In genomic region chr6:47943021-47943691, GRCm38 (mm10) we compare ENCODE assay signal across 8 mouse cellular contexts. TPM values are rescaled to one million over a fixed set of nuclear protein-coding genes. Genes with fewer than 3 reads are reported as not detected.
DNase-seq lines count a peak whose midpoint lies in the region; ATAC-seq and TF ChIP-seq lines count a peak whose summit lies in the region.

No protein-coding gene starts in this region.

- peaks cover 10% of the 10 kb centered on the region; the same call in 1 of the 2 replicates for H3K27me3 ChIP-seq in G1E (ENCODE audit: insufficient read depth, low read length)
- H3K27me3 ChIP-seq in forebrain, postnatal 0 days (ENCODE audit: insufficient read depth, low read length): no peaks in the 10 kb centered on the region; the same call in 1 of the 2 replicates

- peaks cover 12% of the 10 kb centered on the region for H3K9me3 ChIP-seq in G1E (replicated peaks)
- H3K9me3 ChIP-seq in forebrain, postnatal 0 days (ENCODE audit: low read length): no peaks in the 10 kb centered on the region

- WGBS in forebrain, postnatal 0 days: 13% methylated on average over 63 of the region's 64 CpGs

- H3K4me1 ChIP-seq in G1E (ENCODE audit: insufficient read depth, low read depth, low read length): no peaks in the 10 kb centered on the region
- H3K4me1 ChIP-seq in forebrain, postnatal 0 days (ENCODE audit: insufficient read depth): no peaks in the 10 kb centered on the region

- ATAC-seq in G1E (ENCODE audit: extremely low read depth, insufficient number of reproducible peaks, low FRiP score, poor library complexity, severe bottlenecking): no peak
- ATAC-seq in forebrain, postnatal 0 days: peak; percentile 85
- peak; percentile 73 to 92 for ATAC-seq in hematopoietic stem cell, adult 5-6 weeks (replicated peaks in 1 of 2; ENCODE audit: insufficient read depth in 1 of 2, low FRiP score in 2 of 2, low TSS enrichment in 1 of 2, low read depth in 1 of 2, poor library complexity in 2 of 2, severe bottlenecking in 2 of 2)

- H3K4me2 ChIP-seq in forebrain, postnatal 0 days (ENCODE audit: low read depth): peak overlapping the region; percentile 68

- H3K36me3 ChIP-seq in G1E (replicated peaks): no peaks in the 10 kb centered on the region
- H3K36me3 ChIP-seq in forebrain, postnatal 0 days (ENCODE audit: insufficient read depth): no peaks in the 10 kb centered on the region

- 0 out of 2 replicates have a peak overlapping the region, but pooled peaks have one; percentile 1 for H3K4me3 ChIP-seq in G1E (ENCODE audit: low read depth, low read length)
- H3K4me3 ChIP-seq in forebrain, postnatal 0 days (ENCODE audit: low read depth, low read length): peak overlapping the region; percentile 38

- no peak for DNase-seq in G1E (ENCODE audit: low spot score)
- DNase-seq in cerebellum, adult 8-10 months: peak; percentile 65
- peak; percentile 53 for DNase-seq in forebrain, postnatal 0 days
- DNase-seq in layer of hippocampus, postnatal 14 days (ENCODE audit: low spot score in 2 of 2): peak; percentile 43 to 49
- DNase-seq in lung, postnatal 25 days (ENCODE audit: low spot score): peak; percentile 71
- peak; percentile 81 for DNase-seq in ovary, postnatal 36 days (ENCODE audit: low spot score)
- DNase-seq in thymus, postnatal 36 days: peak; percentile 71 to 77

- TF ChIP-seq CTCF in G1E (IDR thresholded peaks at IDR 0.05; ENCODE audit: low read depth, low read length): no peak
- TF ChIP-seq CTCF in forebrain, postnatal 0 days (IDR thresholded peaks at IDR 0.05; ENCODE audit: low read depth): peak; percentile 55

- peak overlapping the region; percentile 54 for H3K9ac ChIP-seq in forebrain, postnatal 0 days

- H3K27ac ChIP-seq in forebrain, postnatal 0 days (ENCODE audit: low read depth, low read length): no peak overlapping the region

RNA-seq across cellular contexts. Expression of gene Zfp956, which starts 10.0 kb away (rescaled TPM):
- total RNA-seq in G1E (2014; fragmentation: Nextera tagmentation) (6.2 and 6.5 TPM in 2 replicates), G1E (2017) (5.8 and 8.6 TPM in 2 replicates)
- polyA plus RNA-seq in G1E (2012): 5.5 and 8.0 TPM in 2 replicates
- 33.9 and 37.7 TPM in 2 replicates for total RNA-seq in forebrain, postnatal 0 days (2014; rRNA removed)
- polyA plus RNA-seq in forebrain, postnatal 0 days (2015; fragmentation: Nextera tagmentation; extraction: Ambion mirVana): 19.5 and 21.8 TPM in 2 replicates
- total RNA-seq in hematopoietic stem cell, adult 5-6 weeks (2017): 7.3 and 10.7 TPM in 2 replicates
- total RNA-seq in layer of hippocampus, postnatal 14 days (2021): 10 to 100 TPM; 21.1 to 23.0 TPM

RNA-seq across cellular contexts. Expression of gene Zfp212, which starts 22.9 kb away (rescaled TPM):
- 11.1 and 11.4 TPM in 2 replicates for total RNA-seq in G1E (2014; fragmentation: Nextera tagmentation)
- 7.6 and 8.2 TPM in 2 replicates for total RNA-seq in G1E (2017)
- polyA plus RNA-seq in G1E (2012): 14.0 and 16.5 TPM in 2 replicates
- total RNA-seq in forebrain, postnatal 0 days (2014; rRNA removed): 12.8 and 17.0 TPM in 2 replicates
- polyA plus RNA-seq in forebrain, postnatal 0 days (2015; fragmentation: Nextera tagmentation; extraction: Ambion mirVana): 19.3 and 21.8 TPM in 2 replicates
- total RNA-seq in hematopoietic stem cell, adult 5-6 weeks (2017): 12.7 and 14.3 TPM in 2 replicates
- 10 to 100 TPM; 15.5 to 17.1 TPM for total RNA-seq in layer of hippocampus, postnatal 14 days (2021)
